Mouse (Mus musculus): Measurements from ENCODE around the gene Tmem150a. TPM values are rescaled to one million over a fixed set of nuclear protein-coding genes. Genes with fewer than 3 reads are reported as not detected.

The Tmem150a gene
- total and polyA plus RNA-seq, 2 experiments from 2014 or later: 12.9 to 28.5 TPM

DNA sequence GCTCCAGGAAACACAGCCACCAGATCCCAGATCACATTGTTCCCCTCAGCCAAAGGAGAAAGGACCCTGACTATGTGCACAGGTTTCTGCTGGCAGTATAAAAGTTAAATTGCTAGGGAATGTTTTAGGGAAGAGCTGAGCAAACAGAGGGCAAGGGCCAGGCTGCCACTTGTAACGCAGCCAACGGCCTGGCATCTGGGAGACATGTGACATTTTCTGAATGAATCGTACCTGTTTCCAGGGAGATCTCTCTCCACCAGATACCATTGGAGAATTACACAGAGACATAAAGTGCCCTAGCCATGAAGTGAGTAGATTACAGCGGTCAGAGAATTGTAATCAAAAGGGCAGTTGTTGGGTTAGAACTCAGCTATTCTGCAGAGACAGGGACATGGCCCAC, 17.9 kb downstream of the Tmem150a start:
- Histone ChIP-seq H3K4me1 (ENCODE audit: insufficient read depth, low read length) (no peaks in the 10 kb centered on the region), H3K36me3 (ENCODE audit: insufficient read depth, low read length) (no peaks in the 10 kb centered on the region), H3K27ac (ENCODE audit: low read depth, low read length) (no peak overlapping the region), H3K9ac (replicated peaks; ENCODE audit: low read length, poor library complexity, severe bottlenecking) (no peak overlapping the region), H3K4me2 (ENCODE audit: low read depth, low read length, poor library complexity, severe bottlenecking) (no peak overlapping the region), H3K9me3 (ENCODE audit: low read length) (no peaks in the 10 kb centered on the region), H3K4me3 (ENCODE audit: low read depth, low read length) (no peak overlapping the region), H3K27me3 (ENCODE audit: insufficient read depth, low read length) (no peaks in the 10 kb centered on the region)
- WGBS: 87% methylated on average over 4 of the region's 4 CpGs
- no peak for ATAC-seq (ENCODE audit: low FRiP score)
- no peak for TF ChIP-seq CTCF (IDR thresholded peaks at IDR 0.05)
- DNase-seq (ENCODE audit: low spot score): no peak

DNA sequence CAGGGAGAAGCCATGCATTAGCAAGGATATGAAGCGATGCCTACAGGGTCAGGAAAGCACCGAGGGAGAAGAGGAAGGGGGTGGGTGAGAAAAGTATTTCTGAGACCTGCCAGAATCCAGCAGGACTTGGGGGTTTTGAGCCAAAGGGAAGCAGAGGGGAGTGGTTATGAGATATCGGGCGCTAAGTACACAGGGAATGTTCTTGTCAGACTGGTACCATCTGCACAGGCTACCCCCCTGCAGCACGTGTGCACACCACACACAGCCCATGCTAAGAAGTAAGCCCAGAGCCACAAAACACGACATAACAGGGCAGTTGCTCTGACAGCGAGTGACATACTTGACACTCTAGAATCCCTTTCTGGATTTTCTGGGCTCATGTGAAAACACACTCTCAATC, 19.0 kb downstream of the Tmem150a start:
- no peak for ATAC-seq (ENCODE audit: low FRiP score)
- H3K27ac ChIP-seq (ENCODE audit: low read depth, low read length): no peak overlapping the region
- no peak overlapping the region for H3K4me2 ChIP-seq (ENCODE audit: low read depth, low read length, poor library complexity, severe bottlenecking)
- no peak for TF ChIP-seq CTCF (IDR thresholded peaks at IDR 0.05)
- 73% methylated on average over 7 of the region's 7 CpGs for WGBS
- H3K9ac ChIP-seq (replicated peaks; ENCODE audit: low read length, poor library complexity, severe bottlenecking): no peak overlapping the region
- H3K9me3 ChIP-seq (ENCODE audit: low read length): no peaks in the 10 kb centered on the region
- H3K4me1 ChIP-seq (ENCODE audit: insufficient read depth, low read length): no peaks in the 10 kb centered on the region
- H3K36me3 ChIP-seq (ENCODE audit: insufficient read depth, low read length): no peaks in the 10 kb centered on the region
- peaks cover under 1% of the 10 kb centered on the region; the same call in 1 of the 2 replicates for H3K27me3 ChIP-seq (ENCODE audit: insufficient read depth, low read length)
- no peak for DNase-seq (ENCODE audit: low spot score)
- no peak overlapping the region for H3K4me3 ChIP-seq (ENCODE audit: low read depth, low read length)

DNA sequence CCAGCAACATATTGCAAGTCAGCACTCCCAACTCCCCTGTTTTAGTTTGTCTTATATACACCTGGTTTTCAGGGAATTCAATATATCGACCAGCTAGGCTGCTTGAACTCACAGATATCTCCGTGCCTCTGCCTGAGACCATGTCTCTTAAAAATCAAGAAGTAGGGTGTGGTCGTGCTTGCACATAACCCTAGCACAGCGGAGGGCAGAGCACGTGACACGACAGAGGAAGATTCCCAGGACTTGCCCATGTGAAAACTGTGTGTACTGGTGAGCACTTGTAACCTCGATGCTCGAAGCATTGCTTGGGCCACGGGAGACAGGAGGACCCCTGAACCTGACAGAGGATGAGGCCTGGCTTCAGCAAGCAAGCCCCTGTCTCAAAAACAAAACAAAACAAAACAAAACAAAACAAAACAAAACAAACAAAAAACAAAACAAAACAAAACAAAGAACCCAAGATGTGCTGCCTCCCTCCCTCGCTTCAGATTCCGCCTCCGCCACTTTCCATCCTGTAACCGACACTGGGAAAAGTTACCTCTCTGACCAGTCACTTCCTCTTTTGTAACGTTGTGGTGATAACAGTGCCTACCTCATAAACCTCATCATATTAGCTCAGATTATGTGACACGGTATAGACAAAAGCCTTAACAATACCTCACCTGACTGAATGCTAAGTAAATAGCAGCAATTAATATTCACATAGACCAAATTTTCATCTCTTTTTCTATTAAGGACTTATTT, 19.7 kb downstream of the Tmem150a start:
- H3K27ac ChIP-seq (ENCODE audit: low read depth, low read length): no peak overlapping the region
- H3K27me3 ChIP-seq (ENCODE audit: insufficient read depth, low read length): peaks cover 8% of the 10 kb centered on the region; the same call in 1 of the 2 replicates
- no peak overlapping the region for H3K9ac ChIP-seq (replicated peaks; ENCODE audit: low read length, poor library complexity, severe bottlenecking)
- 86% methylated on average over 15 of the region's 15 CpGs for WGBS
- H3K4me3 ChIP-seq (ENCODE audit: low read depth, low read length): no peak overlapping the region
- H3K9me3 ChIP-seq (ENCODE audit: low read length): no peaks in the 10 kb centered on the region
- no peaks in the 10 kb centered on the region; the same call in 1 of the 2 replicates for H3K4me1 ChIP-seq (ENCODE audit: insufficient read depth, low read length)
- no peaks in the 10 kb centered on the region for H3K36me3 ChIP-seq (ENCODE audit: insufficient read depth, low read length)
- ATAC-seq (ENCODE audit: low FRiP score) (no peak), DNase-seq (ENCODE audit: low spot score) (no peak)
- no peak for TF ChIP-seq CTCF (IDR thresholded peaks at IDR 0.05)
- H3K4me2 ChIP-seq (ENCODE audit: low read depth, low read length, poor library complexity, severe bottlenecking): no peak overlapping the region

DNA sequence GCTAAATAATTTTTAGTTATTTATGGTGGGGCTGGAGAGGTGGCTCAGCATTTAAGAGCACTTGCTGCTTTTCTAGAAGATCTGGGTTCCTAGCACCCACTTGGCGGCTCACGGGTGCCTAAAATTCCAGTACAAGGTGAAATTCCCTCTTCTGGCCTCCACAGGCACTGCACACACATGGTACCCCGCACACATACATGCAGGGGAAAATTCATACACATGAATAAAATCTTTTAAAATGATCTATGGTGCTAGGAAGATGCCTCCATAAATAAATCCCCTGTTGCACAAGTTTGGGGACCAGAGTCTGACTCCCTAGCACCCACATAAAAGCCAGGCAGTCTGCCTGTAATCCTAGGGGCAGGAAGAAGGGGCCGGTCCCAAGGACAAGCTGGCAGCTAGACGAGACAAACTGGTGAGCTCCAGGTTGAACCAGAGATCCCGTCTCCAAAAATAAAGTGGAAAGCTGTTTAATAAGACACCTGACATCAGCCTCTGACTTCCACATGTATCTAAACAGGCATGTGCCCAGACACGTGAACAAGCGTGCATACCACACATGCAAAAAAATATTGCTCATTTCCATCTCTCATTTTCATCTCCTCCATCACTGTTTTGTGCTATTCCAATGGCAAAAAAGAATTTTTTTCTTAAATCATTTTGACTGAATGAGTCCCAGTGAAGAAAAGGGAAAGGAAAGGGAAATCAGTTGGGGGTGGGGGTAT, 23.4 kb downstream of the Tmem150a start:
- Histone ChIP-seq H3K4me3 (ENCODE audit: low read depth, low read length) (no peak overlapping the region), H3K36me3 (ENCODE audit: insufficient read depth, low read length) (no peaks in the 10 kb centered on the region), H3K9ac (replicated peaks; ENCODE audit: low read length, poor library complexity, severe bottlenecking) (no peak overlapping the region), H3K27ac (ENCODE audit: low read depth, low read length) (no peak overlapping the region), H3K27me3 (ENCODE audit: insufficient read depth, low read length) (peaks cover 16% of the 10 kb centered on the region), H3K9me3 (ENCODE audit: low read length) (no peaks in the 10 kb centered on the region), H3K4me1 (ENCODE audit: insufficient read depth, low read length) (peaks cover 5% of the 10 kb centered on the region; the same call in 1 of the 2 replicates), H3K4me2 (ENCODE audit: low read depth, low read length, poor library complexity, severe bottlenecking) (no peak overlapping the region)
- TF ChIP-seq CTCF (IDR thresholded peaks at IDR 0.05): no peak
- no peak for DNase-seq (ENCODE audit: low spot score)
- WGBS: 89% methylated on average over 8 of the region's 8 CpGs
- no peak for ATAC-seq (ENCODE audit: low FRiP score)

DNA sequence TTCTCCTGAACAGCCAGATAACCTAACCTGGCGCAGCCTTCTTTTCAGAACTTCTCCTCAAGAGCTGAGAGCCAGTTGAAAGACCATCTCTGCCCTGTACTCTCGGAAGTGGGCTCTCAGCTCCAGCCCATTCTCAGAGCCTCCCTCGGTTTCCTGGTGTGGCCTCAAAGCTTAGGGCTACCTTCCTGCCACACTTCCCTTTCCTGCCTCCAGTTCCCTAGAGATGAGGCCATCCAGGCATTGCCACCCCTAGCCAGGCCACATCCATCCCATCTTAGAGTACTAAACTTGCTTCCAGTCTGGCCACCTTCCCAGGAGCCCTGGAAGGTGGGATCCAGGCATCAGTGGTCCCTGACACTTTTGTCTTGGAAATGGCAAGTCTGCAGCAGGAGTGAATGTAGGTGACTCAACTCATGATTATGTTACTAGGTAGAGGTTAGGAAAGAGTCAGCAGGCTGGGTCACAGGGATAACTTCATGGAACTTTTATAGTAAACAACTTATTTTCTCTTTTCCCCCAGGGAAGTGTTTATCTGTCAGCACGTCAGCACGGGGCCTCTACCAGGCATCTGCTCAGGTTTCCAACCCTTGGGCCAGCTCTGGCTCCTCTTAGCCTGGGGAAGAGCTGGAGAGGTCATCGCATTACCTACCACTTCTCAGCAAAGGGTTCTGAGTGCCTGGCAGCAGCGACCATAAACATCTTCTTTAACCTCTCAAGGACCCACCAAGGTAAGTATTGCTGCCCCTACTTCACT, 24.3 kb downstream of the Tmem150a start:
- Histone ChIP-seq H3K4me3 (ENCODE audit: low read depth, low read length) (peak overlapping the region; percentile 38), H3K36me3 (ENCODE audit: insufficient read depth, low read length) (no peaks in the 10 kb centered on the region), H3K4me2 (ENCODE audit: low read depth, low read length, poor library complexity, severe bottlenecking) (peak overlapping the region; percentile 52), H3K4me1 (ENCODE audit: insufficient read depth, low read length) (peaks cover 5% of the 10 kb centered on the region; the same call in 1 of the 2 replicates), H3K9ac (replicated peaks; ENCODE audit: low read length, poor library complexity, severe bottlenecking) (no peak overlapping the region), H3K27me3 (ENCODE audit: insufficient read depth, low read length) (peaks cover 16% of the 10 kb centered on the region), H3K27ac (ENCODE audit: low read depth, low read length) (no peak overlapping the region), H3K9me3 (ENCODE audit: low read length) (no peaks in the 10 kb centered on the region)
- ATAC-seq (ENCODE audit: low FRiP score): no peak
- TF ChIP-seq CTCF (IDR thresholded peaks at IDR 0.05): no peak
- no peak for DNase-seq (ENCODE audit: low spot score)
- WGBS: 52% methylated on average over 7 of the region's 7 CpGs

All from midbrain, postnatal 0 days (tissue).